Mouse (Mus musculus) embryonic facial prominence, embryonic 13.5 days (tissue): ENCODE results near the gene Il17rc. TPM values are rescaled to one million over a fixed set of nuclear protein-coding genes. Genes with fewer than 3 reads are reported as not detected.

Experiments used
- ATAC-seq: fragments of 200-750 bp; cut with Nextera tagmentation; 2 replicates; pipeline ENCODE4 v1.8.0; 2017; ENCODE audit warnings: low read depth; ENCODE audit not compliant: insufficient number of reproducible peaks, insufficient read depth, low FRiP score, low TSS enrichment
- H3K27ac ChIP-seq: fragments of 300-500 bp; sonication (generic); 2 replicates; pipeline ENCODE4 v1.5.1; 2015; ENCODE audit warnings: moderate library complexity, mild to moderate bottlenecking, inconsistent platforms
- H3K27me3 ChIP-seq: fragments of 300-500 bp; sonication (generic); 2 replicates; pipeline ENCODE4 v1.6.1; 2015; ENCODE audit warnings: mild to moderate bottlenecking, inconsistent platforms
- H3K36me3 ChIP-seq: fragments of 300-500 bp; sonication (generic); 2 replicates; pipeline ENCODE4 v1.6.1; 2015; ENCODE audit warnings: mild to moderate bottlenecking, inconsistent platforms
- H3K4me1 ChIP-seq: fragments of 300-500 bp; sonication (generic); 2 replicates; pipeline ENCODE4 v1.6.1; 2015; ENCODE audit warnings: inconsistent platforms
- H3K4me2 ChIP-seq: fragments of 300-500 bp; sonication (generic); 2 replicates; pipeline ENCODE4 v1.6.1; 2015; ENCODE audit warnings: moderate library complexity, mild to moderate bottlenecking, inconsistent platforms
- H3K4me3 ChIP-seq: fragments of 300-500 bp; sonication (generic); 2 replicates; pipeline ENCODE4 v1.5.1; 2015; ENCODE audit warnings: mild to moderate bottlenecking, inconsistent platforms
- H3K9ac ChIP-seq: fragments of 300-500 bp; sonication (generic); 2 replicates; pipeline ENCODE4 v1.6.1; 2015; ENCODE audit warnings: mild to moderate bottlenecking, inconsistent platforms
- H3K9me3 ChIP-seq: fragments of 300-500 bp; sonication (generic); 2 replicates; pipeline ENCODE4 v1.6.1; 2016; ENCODE audit warnings: inconsistent platforms
- WGBS: fragments of 180-500 bp; shearing (Covaris S2); methylation state at CpG from one replicate; pipeline ENCODE4 v1.1.7; 2015; ENCODE audit warnings: mixed read lengths; 5-methylcytosine and 5-hydroxymethylcytosine counted together
- microRNA-seq: library from miRNA; unstranded; fragments of <30 nt; microRNA quantifications from one replicate; pipeline ENCODE4, GENCODE M21; 2016
- polyA plus RNA-seq: library from polyadenylated mRNA; unstranded; fragments of >200 nt; fragmentation: Nextera tagmentation; extraction: Ambion mirVana; gene quantifications from 2 replicates; pipeline ENCODE4 v1.2.1, GENCODE M21; 2015

Il17rc gene
- polyA plus RNA-seq, 1 experiment from 2014 or later: 7.9 TPM

- Histone ChIP-seq H3K4me2 (peak within 1 kb of the TSS; percentile 75), H3K4me3 (peak within 1 kb of the TSS; percentile 85), H3K9me3 (no peaks in the 10 kb centered on the region), H3K27ac (peak within 1 kb of the TSS; percentile 62), H3K36me3 (peaks cover 4% of the 10 kb centered on the region; the same call in 1 of the 2 replicates), H3K4me1 (peaks cover 17% of the 10 kb centered on the region), H3K9ac (peak within 1 kb of the TSS; percentile 89), H3K27me3 (no peaks in the 10 kb centered on the region)
- 1% methylated on average over 47 of the region's 47 CpGs for WGBS
- peak; percentile 83 for ATAC-seq
These were observed 60.0 kb downstream of the Il17rc start, which contains the start of the genes Emc3 and Fancd2 for GRCm38 (mm10) chr6:113530932-113531839. TSS of gene Emc3 (minus strand) at chr6:113531652. TSS of gene Fancd2 (plus strand) at chr6:113531682.

GRCm38 (mm10) chr6:113531840-113532404 lies 60.7 kb downstream of the Il17rc start:
- WGBS: 6% methylated on average over 7 of the region's 7 CpGs
- Histone ChIP-seq H3K4me3 (peak overlapping the region; percentile 85), H3K27ac (no peak overlapping the region), H3K9me3 (no peaks in the 10 kb centered on the region), H3K27me3 (no peaks in the 10 kb centered on the region), H3K4me1 (peaks cover 17% of the 10 kb centered on the region), H3K36me3 (peaks cover 5% of the 10 kb centered on the region), H3K4me2 (peak overlapping the region; percentile 75), H3K9ac (peak overlapping the region; percentile 89)
- no peak for ATAC-seq

Small RNA genes lying within 50 kb of the gene (microRNA-seq; reads per million reads assigned to microRNA genes)
- gene Gm23365 (not detected), gene Gm24387 (not detected)

Other genes starting within 250 kb of the Il17rc start
- gene Mtmr14, start 233.6 kb upstream of the Il17rc start, polyA plus RNA-seq: 31.6 and 37.2 TPM in 2 replicates
- gene Cpne9, start 189.1 kb upstream of the Il17rc start, polyA plus RNA-seq: 0.06 and 0.37 TPM in 2 replicates
- 19.1 and 20.4 TPM in 2 replicates for gene Brpf1, start 164.3 kb upstream of the Il17rc start, polyA plus RNA-seq
- 13.6 and 13.9 TPM in 2 replicates for gene Ogg1, start 144.5 kb upstream of the Il17rc start, polyA plus RNA-seq
- 95.2 and 97.8 TPM in 2 replicates for gene Camk1, start 127.4 kb upstream of the Il17rc start, polyA plus RNA-seq
- 47.5 and 51.9 TPM in 2 replicates for gene Tada3, start 93.5 kb upstream of the Il17rc start, polyA plus RNA-seq
- gene Arpc4, start 93.3 kb upstream of the Il17rc start, polyA plus RNA-seq: 357 and 384 TPM in 2 replicates
- gene Ttll3, start 82.2 kb upstream of the Il17rc start, polyA plus RNA-seq: 4.3 and 5.3 TPM in 2 replicates
- gene Rpusd3, start 52.1 kb upstream of the Il17rc start, polyA plus RNA-seq: 25.3 and 32.1 TPM in 2 replicates
- not detected in 2 replicates for gene Cidec, start 35.7 kb upstream of the Il17rc start, polyA plus RNA-seq
- 82.7 and 93.2 TPM in 2 replicates for gene Jagn1, start 28.9 kb upstream of the Il17rc start, polyA plus RNA-seq
- 9.1 and 9.2 TPM in 2 replicates for gene Il17re, start 12.9 kb upstream of the Il17rc start, polyA plus RNA-seq
- gene Creld1, start 11.9 kb downstream of the Il17rc start, polyA plus RNA-seq: 13.9 and 14.6 TPM in 2 replicates
- gene Prrt3, start 30.5 kb downstream of the Il17rc start, polyA plus RNA-seq: 2.3 and 2.6 TPM in 2 replicates
- 95.2 and 96.1 TPM in 2 replicates for gene Emc3, start 60.2 kb downstream of the Il17rc start, polyA plus RNA-seq
- 13.6 and 14.4 TPM in 2 replicates for gene Fancd2, start 60.3 kb downstream of the Il17rc start, polyA plus RNA-seq
- not detected in 2 replicates for gene Fancd2os, start 129.3 kb downstream of the Il17rc start, polyA plus RNA-seq
- 233 and 240 TPM in 2 replicates for gene Brk1, start 133.3 kb downstream of the Il17rc start, polyA plus RNA-seq
- gene Vhl, start 152.5 kb downstream of the Il17rc start, polyA plus RNA-seq: 48.0 and 50.0 TPM in 2 replicates
- gene Irak2, start 167.0 kb downstream of the Il17rc start, polyA plus RNA-seq: 2.4 and 2.8 TPM in 2 replicates
- 0.70 and 0.72 TPM in 2 replicates for gene Tatdn2, start 225.6 kb downstream of the Il17rc start, polyA plus RNA-seq
- 0.32 TPM in 1 of 2 replicates, not detected in the other for gene Ghrl, start 248.5 kb downstream of the Il17rc start, polyA plus RNA-seq